Mouse (Mus musculus) stomach, embryonic 15.5 days (tissue): ENCODE measurements around the gene Maml1. TPM values are rescaled to one million over a fixed set of nuclear protein-coding genes. Genes with fewer than 3 reads are reported as not detected.
"Not testable (repeated sequence)": the region's sequence is repeated elsewhere in the genome, so short reads cannot be mapped to it uniquely, and the experiment has no call there.

Source experiments
- ATAC-seq: fragments of 200-750 bp; cut with Nextera tagmentation; 2 replicates; pipeline ENCODE4 v1.8.0; 2017; ENCODE audit warnings: low read depth, moderate number of reproducible peaks, moderate TSS enrichment; ENCODE audit not compliant: insufficient read depth, low FRiP score
- H3K27ac ChIP-seq: fragments of 300-500 bp; sonication (generic); 2 replicates; pipeline ENCODE4 v1.5.1; 2015; ENCODE audit warnings: mild to moderate bottlenecking, inconsistent platforms
- H3K27me3 ChIP-seq: fragments of 300-500 bp; sonication (generic); replicated peaks from 2 replicates; pipeline ENCODE4 v1.6.1; 2015; ENCODE audit warnings: inconsistent platforms
- H3K36me3 ChIP-seq: fragments of 300-500 bp; sonication (generic); 2 replicates; pipeline ENCODE4 v1.6.1; 2015; ENCODE audit warnings: inconsistent platforms
- H3K4me1 ChIP-seq: fragments of 300-500 bp; sonication (generic); 2 replicates; pipeline ENCODE4 v1.6.1; 2015; ENCODE audit warnings: inconsistent platforms
- H3K4me2 ChIP-seq: fragments of 300-500 bp; sonication (generic); 2 replicates; pipeline ENCODE4 v1.6.1; 2015; ENCODE audit warnings: mild to moderate bottlenecking, inconsistent platforms
- H3K4me3 ChIP-seq: fragments of 300-500 bp; sonication (generic); replicated peaks from 2 replicates; pipeline ENCODE4 v1.5.1; 2015; ENCODE audit warnings: inconsistent platforms
- H3K9ac ChIP-seq: fragments of 300-500 bp; sonication (generic); 2 replicates; pipeline ENCODE4 v1.6.1; 2015; ENCODE audit warnings: inconsistent platforms
- H3K9me3 ChIP-seq: fragments of 300-500 bp; sonication (generic); 2 replicates; pipeline ENCODE4 v1.6.1; 2016; ENCODE audit warnings: inconsistent platforms
- WGBS: fragments of 180-500 bp; shearing (Covaris S2); methylation state at CpG from one replicate; pipeline ENCODE4 v1.1.7; 2015; 5-methylcytosine and 5-hydroxymethylcytosine counted together
- polyA plus RNA-seq: library from polyadenylated mRNA; unstranded; fragments of >200 nt; fragmentation: Nextera tagmentation; extraction: Ambion mirVana; gene quantifications from 2 replicates; pipeline ENCODE4 v1.2.1, GENCODE M21; 2015

Gene Maml1
- polyA plus RNA-seq, 1 experiment from 2014 or later: 5.0 TPM

DNA sequence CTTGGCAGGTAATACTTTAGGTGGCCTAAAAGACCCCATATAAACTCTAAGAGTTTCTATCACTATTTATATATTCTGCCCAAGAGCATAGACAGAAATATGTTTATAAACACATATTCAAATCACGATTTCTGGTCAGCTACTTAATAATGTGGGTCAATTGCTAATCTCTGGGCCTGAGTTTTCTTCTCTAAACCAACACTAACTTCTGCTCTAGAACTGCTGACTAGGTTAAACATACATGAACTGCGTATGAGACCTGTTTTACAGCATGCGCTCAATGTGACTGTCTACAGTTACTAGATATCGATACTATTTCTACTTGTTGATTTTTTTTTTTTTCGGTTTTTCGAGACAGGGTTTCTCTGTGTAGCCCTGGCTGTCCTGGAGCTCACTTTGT lies 29.1 kb upstream of the Maml1 start:
- Histone ChIP-seq H3K9me3 (no peaks in the 10 kb centered on the region), H3K4me3 (no peak overlapping the region), H3K4me1 (peaks cover 13% of the 10 kb centered on the region), H3K27ac (no peak overlapping the region), H3K9ac (no peak overlapping the region), H3K4me2 (no peak overlapping the region), H3K36me3 (0 out of 2 replicates have a peak, but pooled peaks cover 7% of the 10 kb centered on the region), H3K27me3 (no peaks in the 10 kb centered on the region)
- no peak for ATAC-seq
- 86% methylated on average over 6 of the region's 6 CpGs for WGBS

DNA sequence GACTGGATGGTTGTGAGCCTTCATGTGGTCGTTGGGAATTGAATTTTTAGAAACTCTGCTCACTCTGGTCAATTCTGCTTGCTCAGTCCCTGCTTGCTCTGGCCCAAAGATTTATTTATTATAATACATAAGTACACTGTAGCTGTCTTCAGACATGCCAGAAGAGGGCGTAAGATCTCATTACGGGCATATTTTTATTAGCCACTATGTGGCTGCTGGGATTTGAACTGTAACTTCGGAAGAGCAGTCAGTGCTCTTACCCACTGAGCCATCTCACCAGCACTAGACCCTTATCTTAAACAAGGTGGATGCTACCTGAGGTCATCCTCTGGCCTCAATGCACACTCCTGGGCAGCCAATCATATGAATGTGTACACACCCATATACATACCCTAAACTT lies 27.2 kb upstream of the Maml1 start:
- H3K27ac ChIP-seq, H3K27me3 ChIP-seq, H3K9me3 ChIP-seq, H3K36me3 ChIP-seq, H3K4me2 ChIP-seq, ATAC-seq, H3K4me3 ChIP-seq, H3K9ac ChIP-seq: not testable (repeated sequence)
- WGBS: 78% methylated on average over 4 of the region's 4 CpGs
- peaks cover 12% of the 10 kb centered on the region for H3K4me1 ChIP-seq

DNA sequence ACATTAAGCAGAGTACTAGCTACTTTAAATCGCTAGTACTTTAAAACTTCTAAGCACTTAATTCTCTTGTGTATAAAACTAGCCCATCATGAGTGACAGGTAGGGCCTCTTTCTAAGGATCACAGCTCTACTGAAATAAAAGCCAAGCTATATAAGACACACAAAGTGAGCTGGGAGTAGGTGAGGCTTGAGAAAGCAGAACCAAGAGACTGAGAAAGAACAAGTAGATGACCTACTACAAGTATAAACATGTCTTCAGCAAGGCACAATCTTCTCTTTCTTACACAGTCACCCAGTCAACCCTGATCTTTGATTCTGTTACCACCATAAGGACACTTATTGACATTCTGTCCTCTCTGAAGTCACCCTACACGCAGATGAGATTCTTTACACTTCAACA lies 20.7 kb upstream of the Maml1 start:
- WGBS: 67% methylated on average over 2 of the region's 2 CpGs
- peaks cover 24% of the 10 kb centered on the region for H3K36me3 ChIP-seq

DNA sequence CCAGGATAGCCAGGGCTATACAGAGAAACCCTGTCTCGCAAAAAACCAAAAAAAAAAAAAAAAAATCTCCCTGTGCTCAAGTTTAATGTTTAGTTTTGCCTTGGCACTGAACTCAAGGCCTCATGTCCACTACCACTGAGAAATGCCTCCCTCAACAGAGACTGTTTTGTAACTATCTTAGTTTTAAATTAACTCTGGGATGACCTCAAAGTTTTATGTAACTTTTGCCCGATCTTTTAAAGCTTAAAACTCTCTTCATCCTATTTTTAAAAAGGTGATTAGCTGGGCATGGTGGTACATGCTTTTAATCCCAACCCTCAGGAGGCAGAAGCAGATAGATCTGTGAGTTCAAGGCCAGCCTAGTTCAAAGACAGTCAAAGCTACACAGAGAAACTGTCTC lies 11.3 kb upstream of the Maml1 start:
- Histone ChIP-seq H3K9ac (no peak overlapping the region), H3K27me3 (no peaks in the 10 kb centered on the region), H3K4me3 (no peak overlapping the region), H3K27ac (no peak overlapping the region), H3K4me1 (no peaks in the 10 kb centered on the region), H3K36me3 (peaks cover 56% of the 10 kb centered on the region), H3K4me2 (no peak overlapping the region), H3K9me3 (no peaks in the 10 kb centered on the region)
- WGBS: 93% methylated on average over 2 of the region's 2 CpGs
- no peak for ATAC-seq

More for the DNA sequence above, 20.7 kb upstream of the Maml1 start:
- Histone ChIP-seq H3K9ac (no peak overlapping the region), H3K4me1 (no peaks in the 10 kb centered on the region), H3K4me3 (no peak overlapping the region), H3K27ac (no peak overlapping the region), H3K9me3 (no peaks in the 10 kb centered on the region), H3K4me2 (no peak overlapping the region), H3K27me3 (no peaks in the 10 kb centered on the region)
- no peak for ATAC-seq

DNA sequence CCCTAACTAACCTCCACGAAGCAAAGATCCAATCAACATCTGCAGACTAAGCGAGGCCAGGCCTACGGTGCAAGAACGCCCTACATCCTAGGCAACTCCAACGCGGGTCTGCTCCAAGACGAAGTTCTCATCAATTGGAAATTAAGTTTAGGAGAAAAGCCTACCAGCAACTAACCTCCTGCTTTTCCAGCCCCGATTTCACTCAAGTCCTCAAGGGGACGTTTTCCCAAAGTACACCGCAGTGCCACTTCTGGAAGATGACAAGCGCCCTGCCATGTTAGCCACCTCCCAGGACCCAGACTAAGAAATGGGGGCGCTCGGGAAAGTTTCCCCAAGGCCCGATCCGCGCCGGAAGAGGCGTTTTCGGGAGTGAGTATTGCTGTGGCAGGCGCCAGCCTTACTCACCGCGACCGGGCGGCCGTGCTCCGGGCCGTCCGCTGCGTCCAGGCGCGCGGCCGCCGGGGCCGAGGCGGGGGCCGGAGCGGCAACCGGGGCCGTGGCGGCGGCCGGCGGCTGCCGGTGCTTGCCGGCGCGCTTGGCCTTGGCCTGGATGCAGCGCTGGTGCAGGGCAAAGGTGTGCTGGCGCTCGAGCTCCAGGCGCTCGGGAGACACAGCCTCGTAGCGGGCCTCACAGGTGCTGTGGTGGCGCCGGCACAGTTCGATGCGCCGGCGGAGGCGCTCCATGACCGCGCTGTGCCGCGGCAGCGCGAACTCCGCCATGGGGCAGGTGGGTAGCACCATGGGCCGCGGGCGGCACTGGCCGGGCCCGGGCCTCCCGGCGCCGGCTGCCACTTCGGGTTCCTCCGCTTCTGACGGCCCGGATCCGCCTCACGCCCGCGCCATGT lies 568 bp downstream of the Maml1 start:
- Histone ChIP-seq H3K4me1 (peaks cover 5% of the 10 kb centered on the region; the same call in 1 of the 2 replicates), H3K9me3 (no peaks in the 10 kb centered on the region), H3K9ac (peak overlapping the region; percentile 100), H3K4me2 (peak overlapping the region; percentile 73), H3K36me3 (peaks cover 13% of the 10 kb centered on the region), H3K27me3 (no peaks in the 10 kb centered on the region), H3K4me3 (peak overlapping the region; percentile 99), H3K27ac (peak overlapping the region; percentile 98)
- WGBS: under 1% methylated on average over 82 of the region's 85 CpGs
- peak; percentile 70 for ATAC-seq

DNA sequence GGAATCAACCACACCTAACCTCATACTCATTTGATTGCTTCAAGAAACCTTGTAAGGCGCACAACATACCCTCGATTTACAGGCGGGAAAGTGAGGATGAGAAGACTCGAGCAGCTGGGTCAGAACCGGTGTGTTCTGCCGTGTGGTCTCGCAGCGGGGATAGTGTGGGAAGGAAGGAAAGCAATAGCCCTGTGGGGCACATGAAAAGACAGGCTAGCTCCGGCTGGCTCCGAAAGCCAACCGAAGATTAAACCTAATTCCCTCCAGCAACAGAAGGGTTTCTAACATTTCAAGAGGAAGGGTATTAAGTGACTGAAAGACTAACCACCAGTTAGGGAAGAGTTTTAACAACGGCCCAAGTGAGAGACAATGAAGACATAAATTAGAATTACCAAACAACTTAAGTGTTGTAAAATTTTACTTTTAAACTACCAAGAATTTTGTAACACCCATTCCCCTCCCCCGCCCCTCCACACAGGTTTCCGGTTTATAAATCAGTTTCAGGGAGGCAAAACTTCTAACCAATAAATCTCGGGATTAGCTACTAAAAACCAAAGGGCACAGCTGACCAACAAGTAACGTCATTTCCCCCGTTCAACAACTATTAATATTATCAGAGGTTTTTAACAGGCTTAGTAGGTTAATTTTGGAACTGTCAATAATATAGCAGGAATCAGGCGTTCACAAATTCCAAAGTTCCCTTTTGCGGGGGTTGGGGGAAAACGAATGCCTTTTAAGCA lies 1.5 kb downstream of the Maml1 start:
- no peak for ATAC-seq
- Histone ChIP-seq H3K4me1 (peaks cover 5% of the 10 kb centered on the region; the same call in 1 of the 2 replicates), H3K4me2 (peak overlapping the region; percentile 73), H3K9me3 (no peaks in the 10 kb centered on the region), H3K36me3 (peaks cover 9% of the 10 kb centered on the region; the same call in 1 of the 2 replicates), H3K4me3 (peak overlapping the region; percentile 99), H3K27ac (peak overlapping the region; percentile 98), H3K9ac (peak overlapping the region; percentile 100), H3K27me3 (no peaks in the 10 kb centered on the region)
- WGBS: 12% methylated on average over 20 of the region's 20 CpGs

DNA sequence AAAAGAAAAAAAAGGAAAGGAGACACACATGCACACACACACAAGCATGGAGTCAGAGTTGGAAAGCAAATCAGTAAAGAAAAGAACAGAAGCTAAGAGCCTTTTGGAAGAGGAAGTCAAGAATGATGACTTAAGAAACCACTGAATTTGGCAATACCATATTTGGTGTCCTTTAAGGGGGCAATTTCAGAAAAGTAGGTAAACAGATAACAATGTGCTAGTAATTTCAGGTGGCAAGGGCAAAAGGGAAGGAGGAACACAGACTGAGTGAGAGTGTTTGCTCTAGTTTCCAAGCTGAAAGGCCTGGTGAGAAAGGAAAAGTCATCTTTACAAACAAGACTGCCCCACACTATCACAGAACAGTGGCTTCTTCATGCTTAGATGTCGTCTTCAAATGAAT lies 5.7 kb downstream of the Maml1 start:
- Histone ChIP-seq H3K27ac (no peak overlapping the region), H3K4me2 (no peak overlapping the region), H3K4me3 (no peak overlapping the region), H3K4me1 (peaks cover 5% of the 10 kb centered on the region; the same call in 1 of the 2 replicates), H3K36me3 (peaks cover 8% of the 10 kb centered on the region; the same call in 1 of the 2 replicates), H3K9ac (no peak overlapping the region), H3K27me3 (no peaks in the 10 kb centered on the region), H3K9me3 (no peaks in the 10 kb centered on the region)
- ATAC-seq: no peak
- WGBS: 85% methylated on average over 1 of the region's 1 CpGs

DNA sequence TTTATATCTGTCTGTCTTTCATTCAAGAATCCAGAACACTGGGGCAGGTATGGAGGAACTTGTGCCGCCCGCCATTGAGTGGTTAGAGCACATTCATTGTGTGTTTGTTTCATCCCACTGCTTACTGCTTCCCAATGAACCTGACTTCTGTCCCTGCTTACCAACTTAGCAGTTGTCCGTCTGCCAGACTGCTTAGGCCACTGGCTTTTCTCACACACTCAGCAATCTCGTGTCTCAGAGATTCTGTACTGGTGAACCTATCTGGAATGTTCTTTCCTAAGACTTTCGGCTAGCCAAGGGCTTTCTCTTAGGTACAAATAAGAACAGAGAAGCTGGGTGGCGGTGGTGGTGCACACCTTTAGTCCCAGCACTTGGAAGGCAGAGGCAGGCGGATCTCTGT lies 6.4 kb downstream of the Maml1 start:
- no peak overlapping the region for H3K4me2 ChIP-seq
- H3K4me3 ChIP-seq: no peak overlapping the region
- peaks cover 14% of the 10 kb centered on the region; the same call in 1 of the 2 replicates for H3K36me3 ChIP-seq
- H3K9me3 ChIP-seq: no peaks in the 10 kb centered on the region
- 89% methylated on average over 7 of the region's 7 CpGs for WGBS
- no peak for ATAC-seq
- H3K27ac ChIP-seq: no peak overlapping the region
- peaks cover 5% of the 10 kb centered on the region; the same call in 1 of the 2 replicates for H3K4me1 ChIP-seq
- no peaks in the 10 kb centered on the region for H3K27me3 ChIP-seq
- no peak overlapping the region for H3K9ac ChIP-seq

DNA sequence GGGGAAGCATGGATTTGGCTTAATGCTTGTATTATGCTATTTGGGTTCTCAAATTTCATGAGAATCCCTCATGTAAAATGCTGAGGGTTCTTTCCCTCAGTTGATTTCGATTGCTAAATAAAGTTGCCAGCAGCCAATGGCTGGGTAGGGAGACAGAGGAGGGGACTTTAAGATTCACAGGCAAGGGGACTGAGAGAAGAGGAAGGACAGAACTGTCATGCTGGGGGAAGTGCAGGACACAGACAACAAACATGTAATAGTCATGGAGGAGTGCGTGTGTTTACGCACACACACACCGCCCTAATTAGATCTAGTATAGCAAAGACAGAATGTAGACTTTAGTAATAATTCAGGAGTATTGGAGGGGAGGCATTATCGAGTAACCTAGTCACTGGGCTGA lies 6.8 kb downstream of the Maml1 start:
- H3K9me3 ChIP-seq: no peaks in the 10 kb centered on the region
- no peak overlapping the region for H3K27ac ChIP-seq
- no peak overlapping the region for H3K4me3 ChIP-seq
- H3K27me3 ChIP-seq: no peaks in the 10 kb centered on the region
- 88% methylated on average over 5 of the region's 5 CpGs for WGBS
- no peak overlapping the region for H3K9ac ChIP-seq
- H3K36me3 ChIP-seq: peaks cover 15% of the 10 kb centered on the region; the same call in 1 of the 2 replicates
- H3K4me2 ChIP-seq: no peak overlapping the region
- no peak for ATAC-seq
- peaks cover 1% of the 10 kb centered on the region; the same call in 1 of the 2 replicates for H3K4me1 ChIP-seq

DNA sequence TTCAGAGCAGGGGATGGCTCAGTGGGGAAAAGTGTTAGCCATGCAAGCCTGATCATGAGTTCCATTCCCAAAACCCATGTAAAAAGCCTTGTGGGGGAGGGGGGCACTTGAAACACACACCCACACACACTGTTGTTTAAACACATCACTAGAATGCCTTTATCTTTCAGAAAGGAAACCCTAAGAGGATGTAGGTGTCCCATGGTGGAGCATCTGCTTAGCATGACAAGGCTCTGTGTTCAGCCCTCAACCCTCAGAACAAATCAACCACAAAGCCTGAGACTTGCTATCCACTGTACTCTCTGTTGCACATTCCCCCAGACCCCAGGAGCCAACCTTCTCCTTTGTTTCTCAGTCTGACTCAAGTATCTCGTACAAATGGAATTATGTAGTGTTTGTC lies 12.1 kb downstream of the Maml1 start:
- no peak overlapping the region for H3K4me3 ChIP-seq
- H3K27ac ChIP-seq: no peak overlapping the region
- H3K4me2 ChIP-seq: no peak overlapping the region
- no peaks in the 10 kb centered on the region for H3K9me3 ChIP-seq
- peaks cover 5% of the 10 kb centered on the region; the same call in 1 of the 2 replicates for H3K4me1 ChIP-seq
- ATAC-seq: no peak
- H3K9ac ChIP-seq: no peak overlapping the region
- WGBS: 71% methylated on average over 1 of the region's 1 CpGs
- no peaks in the 10 kb centered on the region for H3K27me3 ChIP-seq
- H3K36me3 ChIP-seq: peaks cover 13% of the 10 kb centered on the region; the same call in 1 of the 2 replicates

DNA sequence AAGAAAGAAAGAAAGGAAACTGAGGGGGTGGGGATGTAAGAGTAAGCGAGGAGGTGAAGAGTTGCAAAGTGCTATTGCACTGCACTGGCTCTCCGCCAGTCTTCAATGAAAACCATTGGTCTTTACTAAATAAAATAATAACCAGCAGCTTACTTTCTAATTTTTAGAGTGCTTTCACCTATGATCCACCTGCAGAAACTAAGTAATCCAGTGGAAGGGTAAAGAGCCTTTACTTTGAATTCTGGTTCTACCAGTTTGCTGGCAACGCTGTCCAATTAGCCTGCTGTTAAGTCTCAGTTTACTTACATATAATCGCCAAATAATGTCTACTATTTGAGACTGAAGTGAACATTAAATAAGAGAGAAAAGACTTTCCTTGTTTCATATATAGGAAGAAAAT lies 13.1 kb downstream of the Maml1 start:
- 84% methylated on average over 4 of the region's 4 CpGs for WGBS
- no peaks in the 10 kb centered on the region for H3K9me3 ChIP-seq
- H3K4me2 ChIP-seq: no peak overlapping the region
- 0 out of 2 replicates have a peak overlapping the region, but pooled peaks have one; percentile 40 for H3K27ac ChIP-seq
- H3K4me1 ChIP-seq: peaks cover 5% of the 10 kb centered on the region; the same call in 1 of the 2 replicates
- no peak overlapping the region for H3K4me3 ChIP-seq
- H3K27me3 ChIP-seq: no peaks in the 10 kb centered on the region
- H3K36me3 ChIP-seq: peaks cover 13% of the 10 kb centered on the region; the same call in 1 of the 2 replicates
- ATAC-seq: no peak
- H3K9ac ChIP-seq: no peak overlapping the region

DNA sequence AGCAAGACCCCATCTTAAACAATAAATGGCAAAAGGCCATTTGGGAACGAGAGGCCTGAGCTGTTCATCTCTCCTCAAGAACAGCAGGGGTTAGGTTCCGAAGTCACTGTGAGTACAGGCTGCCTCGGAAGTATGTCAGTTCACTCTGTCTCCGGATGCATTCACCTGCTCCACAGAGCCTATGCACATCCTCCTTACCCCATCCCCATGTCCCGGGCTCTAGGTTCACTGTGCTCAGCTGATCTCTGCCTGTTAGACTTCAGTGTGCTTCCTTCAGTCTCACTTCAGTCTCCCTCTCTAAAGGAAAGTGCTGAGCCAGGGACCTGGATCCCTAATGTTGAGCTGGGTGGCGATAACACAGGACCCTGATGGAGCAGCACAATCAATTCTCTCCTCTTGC lies 14.4 kb downstream of the Maml1 start:
- ATAC-seq: no peak
- Histone ChIP-seq H3K9ac (no peak overlapping the region), H3K4me3 (no peak overlapping the region), H3K36me3 (peaks cover 11% of the 10 kb centered on the region; the same call in 1 of the 2 replicates), H3K4me2 (no peak overlapping the region), H3K27ac (no peak overlapping the region), H3K9me3 (no peaks in the 10 kb centered on the region), H3K27me3 (no peaks in the 10 kb centered on the region), H3K4me1 (peaks cover 5% of the 10 kb centered on the region; the same call in 1 of the 2 replicates)
- WGBS: 94% methylated on average over 6 of the region's 6 CpGs
